In genomic region chr10:17691709-17692108, GRCm38 (mm10) we compare ENCODE assay signal across 18 mouse cellular contexts. TPM values are rescaled to one million over a fixed set of nuclear protein-coding genes. Genes with fewer than 3 reads are reported as not detected.
A peak's percentile ranks its signal among the peaks of the same experiment; 100 is the strongest.
DNase-seq lines count a peak whose midpoint lies in the region.
"Had no signal": no experiment of that assay in that cellular context is flagged by ENCODE, and none has a peak within 500 bp of the region (broad histone marks: within the 10 kb centered on the region; RNA-seq: fewer than 3 reads in every experiment).

No protein-coding gene starts in this region.

- H3K36me3 ChIP-seq in macrophage (ENCODE audit: inconsistent target): no peaks in the 10 kb centered on the region
- H3K36me3 ChIP-seq in splenic B cell, adult 2 months (ENCODE audit: control insufficient read depth, insufficient read depth, low read length, poor library complexity, severe bottlenecking): no peaks in the 10 kb centered on the region
- H3K36me3 ChIP-seq: embryonic facial prominence, embryonic 15.5 days; forebrain, embryonic 15.5 days; heart, embryonic 12.5 days; hindbrain, embryonic 10.5 days had no signal

- no peaks in the 10 kb centered on the region for H3K27me3 ChIP-seq in splenic B cell, adult 2 months (ENCODE audit: control insufficient read depth, insufficient read depth, low read length, poor library complexity, severe bottlenecking)
- H3K27me3 ChIP-seq: embryonic facial prominence, embryonic 15.5 days; forebrain, embryonic 15.5 days; heart, embryonic 12.5 days had no signal

- 0% methylated on average over 1 of the region's 1 CpGs for WGBS in macrophage (ENCODE audit: missing documents)

- no peak overlapping the region for H3K4me3 ChIP-seq in macrophage (ENCODE audit: inconsistent target)
- H3K4me3 ChIP-seq: embryonic facial prominence, embryonic 15.5 days; erythroblast, embryonic 14.5 days; forebrain, embryonic 15.5 days; heart, embryonic 12.5 days; hindbrain, embryonic 10.5 days had no signal

- no peaks in the 10 kb centered on the region for H3K79me2 ChIP-seq in macrophage (ENCODE audit: inconsistent target)

- DNase-seq in 416B (ENCODE audit: low read depth) (peak; percentile 73), A20 (ENCODE audit: low read depth, low spot score) (peak; percentile 65)
- peak; percentile 46 for DNase-seq in splenic B cell, adult 2 months (ENCODE audit: low read depth, low spot score)
- DNase-seq in ovary, postnatal 14 days (ENCODE audit: low spot score): no peak
- no peak for DNase-seq in embryo, embryonic 11 days
- DNase-seq: adrenal gland, adult 2 months; adrenal gland, postnatal 25 days; cerebellum, adult 18-20 months; cerebellum, adult 9-11 months; cerebellum, postnatal 36 days; gastrocnemius, postnatal 25 days had no signal

- H3K27ac ChIP-seq in macrophage: peak overlapping the region; percentile 39
- H3K27ac ChIP-seq: embryonic facial prominence, embryonic 15.5 days; forebrain, embryonic 15.5 days; hindbrain, embryonic 10.5 days; hindbrain, embryonic 14.5 days had no signal

RNA-seq across cellular contexts. Expression of gene Cited2, which starts 31.3 kb away (rescaled TPM):
- 100 to 1,000 TPM in 3 of 26 experiments, 10 to 100 TPM in 23; 24.2 to 198 (median 48.9) TPM for total RNA-seq in macrophage (2018; cell fraction: chromatin; rRNA removed)
- 100 to 1,000 TPM in 20 of 26 experiments, 10 to 100 TPM in 6; 69.0 to 524 (median 187) TPM for total RNA-seq in macrophage (2018; cell fraction: cytosol; rRNA removed)
- 100 to 1,000 TPM in 21 of 26 experiments, 10 to 100 TPM in 5; 65.3 to 260 (median 137) TPM for total RNA-seq in macrophage (2018; cell fraction: nucleus; rRNA removed)
- 47.4 to 105 TPM (median 66.6 TPM) in 3 replicates for polyA plus RNA-seq in macrophage (2018)

Comparison
In these comparisons a context has a peak if more than half of its experiments do, and no peak if none do; other contexts are left out.
1. DNase-seq: peak in 416B (single experiment), A20 (single experiment) and splenic B cell, adult 2 months (single experiment); none in ovary, postnatal 14 days (single experiment) and embryo, embryonic 11 days (single experiment).